Mouse (Mus musculus) heart, embryonic 13.5 days (tissue): ENCODE measurements around the gene Echs1. TPM values are rescaled to one million over a fixed set of nuclear protein-coding genes. Genes with fewer than 3 reads are reported as not detected.

Experiments used
- ATAC-seq: fragments of 200-750 bp; cut with Nextera tagmentation; 2 replicates; pipeline ENCODE4 v1.8.0; 2017; ENCODE audit warnings: moderate TSS enrichment; ENCODE audit not compliant: insufficient number of reproducible peaks, low FRiP score, low TSS enrichment; ENCODE audit errors: extremely low read depth
- H3K27ac ChIP-seq: fragments of 300-500 bp; sonication (generic); replicated peaks from 2 replicates; pipeline ENCODE4 v1.5.1; 2015; ENCODE audit warnings: moderate library complexity, mild to moderate bottlenecking, inconsistent platforms
- H3K27me3 ChIP-seq: fragments of 300-500 bp; sonication (generic); replicated peaks from 2 replicates; pipeline ENCODE4 v1.6.1; 2015; ENCODE audit warnings: mild to moderate bottlenecking, inconsistent platforms
- H3K36me3 ChIP-seq: fragments of 300-500 bp; sonication (generic); 2 replicates; pipeline ENCODE4 v1.6.1; 2015; ENCODE audit warnings: mild to moderate bottlenecking, inconsistent platforms
- H3K4me1 ChIP-seq: fragments of 300-500 bp; sonication (generic); 2 replicates; pipeline ENCODE4 v1.6.1; 2015; ENCODE audit warnings: inconsistent platforms
- H3K4me2 ChIP-seq: fragments of 300-500 bp; sonication (generic); 2 replicates; pipeline ENCODE4 v1.6.1; 2015; ENCODE audit warnings: inconsistent platforms, mild to moderate bottlenecking, moderate library complexity
- H3K4me3 ChIP-seq: fragments of 300-500 bp; sonication (generic); 2 replicates; pipeline ENCODE4 v1.5.1; 2015; ENCODE audit warnings: moderate library complexity, mild to moderate bottlenecking, inconsistent platforms
- H3K9ac ChIP-seq: fragments of 300-500 bp; sonication (generic); 2 replicates; pipeline ENCODE4 v1.6.1; 2015; ENCODE audit warnings: inconsistent platforms, mild to moderate bottlenecking, moderate library complexity
- H3K9me3 ChIP-seq: fragments of 300-500 bp; sonication (generic); 2 replicates; pipeline ENCODE4 v1.6.1; 2016; ENCODE audit warnings: inconsistent platforms
- WGBS: fragments of 180-500 bp; shearing (Covaris S2); methylation state at CpG from one replicate; pipeline ENCODE4 v1.1.7; 2015; ENCODE audit warnings: mixed read lengths; 5-methylcytosine and 5-hydroxymethylcytosine counted together
- polyA plus RNA-seq: library from polyadenylated mRNA; unstranded; fragments of >200 nt; fragmentation: Nextera tagmentation; extraction: Ambion mirVana; gene quantifications from 2 replicates; pipeline ENCODE4 v1.2.1, GENCODE M21; 2015

Echs1 gene
- polyA plus RNA-seq = 169 and 182 TPM in 2 replicates

- H3K9ac ChIP-seq = peak within 1 kb of the TSS; percentile 92
- peak within 1 kb of the TSS; percentile 92 for H3K27ac ChIP-seq
- ATAC-seq = peak; percentile 91
- H3K27me3 ChIP-seq = no peaks in the 10 kb centered on the region
- peaks cover 18% of the 10 kb centered on the region for H3K4me1 ChIP-seq
- peak within 1 kb of the TSS; percentile 95 for H3K4me2 ChIP-seq
- no peaks in the 10 kb centered on the region for H3K9me3 ChIP-seq
- 3% methylated on average over 28 of the region's 28 CpGs for WGBS
- H3K36me3 ChIP-seq = peaks cover 16% of the 10 kb centered on the region
- peak within 1 kb of the TSS; percentile 81 for H3K4me3 ChIP-seq
These were observed at the start of gene Echs1 for GRCm38 (mm10) chr7:140116329-140117054. Echs1 (minus strand) TSS chr7:140116476.

DNA sequence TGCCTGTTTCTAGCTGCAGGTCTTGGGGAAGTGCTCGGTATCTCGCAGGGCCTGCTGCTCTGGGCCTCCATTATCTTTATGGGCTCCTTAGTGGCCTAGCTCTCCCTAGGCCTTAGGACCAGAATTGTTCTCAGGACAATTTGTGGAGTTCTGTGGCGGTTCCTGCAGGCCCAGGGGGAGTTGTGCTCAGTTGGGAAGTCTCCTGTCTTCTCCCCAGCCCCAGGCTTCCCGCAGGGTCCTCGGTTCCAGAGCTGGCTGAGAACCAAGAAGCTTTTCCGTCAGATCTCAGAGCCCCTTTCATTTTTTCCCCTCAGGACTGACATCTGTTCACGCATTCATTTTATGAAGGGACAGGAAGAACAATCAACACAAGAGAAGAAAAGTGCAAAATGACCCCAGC is 48.4 kb upstream of the Echs1 start, which contains the start of gene Olfr522:
Olfr522 (minus strand) TSS at position 101 of the 400 bp plus-strand sequence.
- no peak within 1 kb of the TSS for H3K9ac ChIP-seq
- WGBS = 56% methylated on average over 7 of the region's 7 CpGs
- H3K4me3 ChIP-seq = no peak within 1 kb of the TSS
- H3K9me3 ChIP-seq = no peaks in the 10 kb centered on the region
- H3K36me3 ChIP-seq = no peaks in the 10 kb centered on the region
- no peak within 1 kb of the TSS for H3K4me2 ChIP-seq
- no peak for ATAC-seq
- 0 out of 2 replicates have a peak, but pooled peaks cover 17% of the 10 kb centered on the region for H3K27me3 ChIP-seq
- no peak within 1 kb of the TSS for H3K27ac ChIP-seq
- H3K4me1 ChIP-seq = no peaks in the 10 kb centered on the region

DNA sequence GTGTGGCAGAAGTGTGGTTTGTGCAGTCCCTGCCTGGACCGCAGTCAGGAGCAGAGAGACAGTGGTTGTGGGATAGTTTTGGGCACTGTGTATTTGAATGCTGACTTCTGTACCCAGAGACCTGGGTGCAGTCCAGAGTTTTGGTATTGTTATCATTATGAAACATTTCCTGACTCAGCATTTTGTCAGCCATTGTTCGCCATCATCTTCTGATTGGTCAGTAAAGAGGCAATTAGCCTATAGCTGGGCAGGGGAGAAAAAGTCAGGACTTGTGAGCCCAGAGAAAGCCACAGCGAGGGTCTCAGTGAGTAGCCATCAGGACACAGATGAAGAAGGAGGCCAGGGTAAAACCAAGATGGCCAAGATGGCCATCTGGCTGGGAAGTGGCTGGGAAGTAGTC is 44.1 kb upstream of the Echs1 start:
- ATAC-seq = no peak
- Histone ChIP-seq H3K9ac (no peak overlapping the region), H3K4me3 (no peak overlapping the region), H3K27ac (no peak overlapping the region), H3K9me3 (no peaks in the 10 kb centered on the region), H3K27me3 (peaks cover 50% of the 10 kb centered on the region), H3K4me1 (no peaks in the 10 kb centered on the region), H3K4me2 (no peak overlapping the region), H3K36me3 (no peaks in the 10 kb centered on the region)
- WGBS = 73% methylated on average over 3 of the region's 3 CpGs

DNA sequence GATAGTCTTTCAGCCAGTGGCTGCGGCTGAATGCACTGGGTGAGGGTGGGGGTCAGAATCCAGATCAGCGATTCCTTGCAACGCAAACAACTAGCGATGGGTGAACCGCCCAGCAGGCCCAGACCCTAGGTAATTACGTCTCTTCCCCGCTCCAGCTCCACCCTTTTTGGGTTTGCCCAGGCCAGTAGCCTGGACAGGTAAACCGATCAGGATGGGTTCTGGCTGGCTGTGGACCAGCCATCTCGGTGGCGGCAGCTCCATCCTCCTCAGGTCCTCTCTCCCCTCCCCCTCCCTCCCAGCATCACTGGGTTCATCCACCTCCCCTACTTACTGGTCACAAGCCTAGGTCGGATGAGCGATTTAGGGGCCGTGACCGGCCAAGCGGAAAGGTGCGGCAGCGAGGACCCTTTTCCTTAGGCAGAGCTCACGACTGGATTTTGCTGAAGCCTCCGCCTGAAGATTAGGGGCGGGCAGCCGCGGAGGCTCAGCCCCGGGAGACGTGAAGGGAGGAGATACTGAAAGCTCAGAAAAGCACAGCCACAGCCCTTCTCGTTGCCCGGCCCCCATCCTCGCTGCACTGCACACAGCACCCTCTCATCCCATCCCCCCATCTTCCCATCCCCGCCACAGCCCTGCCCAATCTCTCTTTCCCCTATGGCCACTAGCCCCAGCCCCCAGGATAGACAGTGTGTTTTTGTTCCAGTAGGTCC is 38.1 kb upstream of the Echs1 start, which contains the start of gene Sprn:
Sprn (minus strand) TSS at position 660 of the 710 bp plus-strand sequence.
- no peaks in the 10 kb centered on the region for H3K9me3 ChIP-seq
- H3K27me3 ChIP-seq = peaks cover 73% of the 10 kb centered on the region
- peaks cover 5% of the 10 kb centered on the region; the same call in 1 of the 2 replicates for H3K36me3 ChIP-seq
- no peak for ATAC-seq
- H3K27ac ChIP-seq = no peak within 1 kb of the TSS
- peak within 1 kb of the TSS; percentile 30 for H3K4me3 ChIP-seq
- 5% methylated on average over 28 of the region's 28 CpGs for WGBS
- H3K4me1 ChIP-seq = peaks cover 15% of the 10 kb centered on the region
- H3K4me2 ChIP-seq = peak within 1 kb of the TSS; percentile 66
- H3K9ac ChIP-seq = peak within 1 kb of the TSS; percentile 64

DNA sequence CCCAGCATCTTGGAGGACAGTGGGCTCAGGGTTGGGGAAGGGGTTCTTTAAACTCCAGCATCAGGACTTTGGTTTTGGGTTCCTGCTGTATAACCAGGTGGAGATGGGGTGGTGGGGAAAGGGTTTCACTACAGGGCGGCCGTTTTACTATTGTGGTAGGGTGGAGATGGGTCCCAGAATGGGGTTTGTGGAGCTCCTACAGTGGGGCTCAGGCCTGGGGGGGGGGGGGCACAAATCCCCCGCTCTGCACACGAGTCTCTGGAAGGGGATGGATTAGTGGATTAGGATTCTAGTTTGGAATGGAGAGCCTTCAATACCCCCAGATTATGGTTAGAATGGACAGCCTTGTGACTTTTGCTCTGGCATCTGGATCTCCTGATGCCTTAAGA is 37.5 kb upstream of the Echs1 start:
- H3K36me3 ChIP-seq = peaks cover 5% of the 10 kb centered on the region; the same call in 1 of the 2 replicates
- H3K4me2 ChIP-seq = peak overlapping the region; percentile 66
- H3K4me3 ChIP-seq = peak overlapping the region; percentile 30
- WGBS = 23% methylated on average over 4 of the region's 4 CpGs
- peaks cover 15% of the 10 kb centered on the region for H3K4me1 ChIP-seq
- no peak overlapping the region for H3K27ac ChIP-seq
- peak overlapping the region; percentile 64 for H3K9ac ChIP-seq
- no peaks in the 10 kb centered on the region for H3K9me3 ChIP-seq
- no peak for ATAC-seq
- H3K27me3 ChIP-seq = peaks cover 68% of the 10 kb centered on the region

DNA sequence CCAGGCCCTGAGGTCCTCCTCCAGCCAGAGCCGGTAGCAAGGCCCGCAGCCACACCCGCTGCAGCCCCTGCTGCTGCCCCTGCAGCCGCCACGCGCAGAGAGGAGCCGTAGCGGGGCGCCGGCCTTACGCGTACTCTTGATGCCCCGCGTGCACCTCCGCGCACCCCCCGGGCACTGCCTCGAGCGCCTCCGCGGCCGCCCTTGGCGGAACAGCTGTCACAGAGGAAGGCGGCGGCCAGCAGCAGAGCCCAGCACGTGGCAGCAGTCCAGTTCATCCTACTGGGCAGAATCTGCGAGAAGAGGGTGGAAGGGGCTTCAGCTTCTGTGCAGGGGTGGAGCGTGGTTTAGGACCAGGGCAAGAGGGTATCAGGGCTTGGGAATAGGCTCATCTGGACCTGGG is 37.1 kb upstream of the Echs1 start:
- Histone ChIP-seq H3K27me3 (peaks cover 63% of the 10 kb centered on the region), H3K27ac (no peak overlapping the region), H3K9me3 (no peaks in the 10 kb centered on the region), H3K4me2 (peak overlapping the region; percentile 66), H3K4me3 (peak overlapping the region; percentile 38), H3K9ac (peak overlapping the region; percentile 64), H3K36me3 (peaks cover 5% of the 10 kb centered on the region; the same call in 1 of the 2 replicates), H3K4me1 (peaks cover 15% of the 10 kb centered on the region)
- WGBS = 5% methylated on average over 28 of the region's 28 CpGs
- no peak for ATAC-seq

DNA sequence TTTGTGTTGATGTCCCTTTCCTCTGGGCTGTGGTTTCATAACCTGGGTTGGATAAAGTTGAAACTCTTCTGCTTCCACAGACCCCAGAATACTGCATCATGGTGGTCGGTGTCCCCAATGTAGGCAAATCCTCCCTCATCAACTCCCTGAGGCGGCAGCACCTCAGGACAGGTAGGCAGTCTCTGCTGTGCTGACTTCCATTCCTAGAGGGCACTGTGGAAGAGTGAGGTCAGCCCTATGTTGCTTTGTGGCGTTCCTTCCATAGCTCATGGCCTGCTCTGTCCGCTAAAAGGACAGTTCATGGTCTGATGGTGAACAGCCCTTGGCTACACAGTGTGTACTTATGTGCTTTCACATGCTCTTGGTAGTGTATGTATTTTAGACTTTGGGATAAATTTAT is 28.3 kb upstream of the Echs1 start:
- H3K36me3 ChIP-seq = peaks cover 18% of the 10 kb centered on the region
- peaks cover 6% of the 10 kb centered on the region; the same call in 1 of the 2 replicates for H3K4me1 ChIP-seq
- WGBS = 79% methylated on average over 4 of the region's 4 CpGs
- H3K4me2 ChIP-seq = no peak overlapping the region
- no peaks in the 10 kb centered on the region for H3K27me3 ChIP-seq
- no peak for ATAC-seq
- no peaks in the 10 kb centered on the region for H3K9me3 ChIP-seq
- no peak overlapping the region for H3K4me3 ChIP-seq
- H3K27ac ChIP-seq = no peak overlapping the region
- H3K9ac ChIP-seq = no peak overlapping the region

- H3K36me3 ChIP-seq = peaks cover 6% of the 10 kb centered on the region; the same call in 1 of the 2 replicates
- no peak overlapping the region for H3K27ac ChIP-seq
- 7% methylated on average over 14 of the region's 14 CpGs for WGBS
- no peak overlapping the region for H3K4me2 ChIP-seq
- H3K4me3 ChIP-seq = no peak overlapping the region
- H3K27me3 ChIP-seq = no peaks in the 10 kb centered on the region
- peaks cover 13% of the 10 kb centered on the region for H3K4me1 ChIP-seq
- H3K9ac ChIP-seq = peak overlapping the region; percentile 40; the same call in 1 of the 2 replicates
- H3K9me3 ChIP-seq = no peaks in the 10 kb centered on the region
- ATAC-seq = no peak
These were observed 25.1 kb upstream of the Echs1 start for GRCm38 (mm10) chr7:140141350-140141749.

- peak overlapping the region; percentile 92 for H3K4me2 ChIP-seq
- peaks cover 14% of the 10 kb centered on the region for H3K36me3 ChIP-seq
- no peaks in the 10 kb centered on the region for H3K9me3 ChIP-seq
- ATAC-seq = no peak
- peak overlapping the region; percentile 93 for H3K9ac ChIP-seq
- WGBS = 1% methylated on average over 8 of the region's 8 CpGs
- peaks cover 13% of the 10 kb centered on the region for H3K4me1 ChIP-seq
- peak overlapping the region; percentile 83 for H3K4me3 ChIP-seq
- H3K27ac ChIP-seq = peak overlapping the region; percentile 78
- H3K27me3 ChIP-seq = no peaks in the 10 kb centered on the region
These were observed 21.7 kb upstream of the Echs1 start for GRCm38 (mm10) chr7:140138021-140138310.

- no peaks in the 10 kb centered on the region for H3K9me3 ChIP-seq
- no peaks in the 10 kb centered on the region for H3K27me3 ChIP-seq
- peak within 1 kb of the TSS; percentile 78 for H3K27ac ChIP-seq
- peaks cover 14% of the 10 kb centered on the region for H3K36me3 ChIP-seq
- peaks cover 13% of the 10 kb centered on the region for H3K4me1 ChIP-seq
- 1% methylated on average over 39 of the region's 39 CpGs for WGBS
- peak within 1 kb of the TSS; percentile 93 for H3K9ac ChIP-seq
- peak within 1 kb of the TSS; percentile 83 for H3K4me3 ChIP-seq
- ATAC-seq = peak; percentile 94
- peak within 1 kb of the TSS; percentile 92 for H3K4me2 ChIP-seq
These were observed 21.1 kb upstream of the Echs1 start, which contains the start of gene Mtg1 for GRCm38 (mm10) chr7:140137135-140138020. Mtg1 (plus strand) TSS chr7:140137564.
